Mouse (Mus musculus) hindbrain, embryonic 14.5 days (tissue): ENCODE data around the gene Fbxo42. TPM values are rescaled to one million over a fixed set of nuclear protein-coding genes. Genes with fewer than 3 reads are reported as not detected.

Source experiments
- ATAC-seq: fragments of 200-750 bp; cut with Nextera tagmentation; 2 replicates; pipeline ENCODE4 v1.8.0; 2017; ENCODE audit warnings: moderate number of reproducible peaks, mild to moderate bottlenecking, moderate TSS enrichment, moderate library complexity; ENCODE audit not compliant: low FRiP score
- DNase-seq: peaks from one replicate; pipeline ENCODE4 v3.0.0-alpha.2; 2015; ENCODE audit warnings: low spot score
- H3K27ac ChIP-seq: fragments of 300-500 bp; sonication (generic); 2 replicates; pipeline ENCODE4 v1.5.1; 2014; ENCODE audit warnings: mild to moderate bottlenecking, moderate library complexity
- H3K27me3 ChIP-seq: fragments of 300-500 bp; sonication (generic); 2 replicates; pipeline ENCODE4 v1.6.1; 2014; ENCODE audit warnings: mild to moderate bottlenecking, low read length, mixed read lengths; ENCODE audit not compliant: control insufficient read depth, insufficient read depth
- H3K36me3 ChIP-seq: fragments of 300-500 bp; sonication (generic); replicated peaks from 2 replicates; pipeline ENCODE4 v1.6.1; 2014; ENCODE audit not compliant: control insufficient read depth, insufficient read depth
- H3K4me1 ChIP-seq: fragments of 300-500 bp; sonication (generic); replicated peaks from 2 replicates; pipeline ENCODE4 v1.6.1; 2014; ENCODE audit warnings: antibody characterized with exemption, low read length, mixed read lengths; ENCODE audit not compliant: control insufficient read depth, insufficient read depth
- H3K4me2 ChIP-seq: fragments of 300-500 bp; sonication (generic); replicated peaks from 2 replicates; pipeline ENCODE4 v1.6.1; 2014; ENCODE audit warnings: mild to moderate bottlenecking, moderate library complexity
- H3K4me3 ChIP-seq: fragments of 300-500 bp; sonication (generic); replicated peaks from 2 replicates; pipeline ENCODE4 v1.5.1; 2014; ENCODE audit warnings: mild to moderate bottlenecking, low read length
- H3K9ac ChIP-seq: fragments of 300-500 bp; sonication (generic); 2 replicates; pipeline ENCODE4 v1.6.1; 2014
- H3K9me3 ChIP-seq: fragments of 300-500 bp; sonication (generic); 2 replicates; pipeline ENCODE4 v1.6.1; 2016; ENCODE audit warnings: low read length; ENCODE audit not compliant: control insufficient read depth
- WGBS: fragments of 180-500 bp; shearing (Covaris S2); extraction: QIAGEN DNeasy Blood & Tissue Kit; methylation state at CpG from one replicate; pipeline ENCODE4 v1.1.7; 2014; 5-methylcytosine and 5-hydroxymethylcytosine counted together
- polyA plus RNA-seq: library from polyadenylated mRNA; unstranded; fragments of >200 nt; fragmentation: Nextera tagmentation; extraction: Ambion mirVana; gene quantifications from 2 replicates; pipeline ENCODE4 v1.2.1, GENCODE M21; 2014

Gene Fbxo42
- polyA plus RNA-seq, 1 experiment from 2014 or later: 27.6 TPM

DNA sequence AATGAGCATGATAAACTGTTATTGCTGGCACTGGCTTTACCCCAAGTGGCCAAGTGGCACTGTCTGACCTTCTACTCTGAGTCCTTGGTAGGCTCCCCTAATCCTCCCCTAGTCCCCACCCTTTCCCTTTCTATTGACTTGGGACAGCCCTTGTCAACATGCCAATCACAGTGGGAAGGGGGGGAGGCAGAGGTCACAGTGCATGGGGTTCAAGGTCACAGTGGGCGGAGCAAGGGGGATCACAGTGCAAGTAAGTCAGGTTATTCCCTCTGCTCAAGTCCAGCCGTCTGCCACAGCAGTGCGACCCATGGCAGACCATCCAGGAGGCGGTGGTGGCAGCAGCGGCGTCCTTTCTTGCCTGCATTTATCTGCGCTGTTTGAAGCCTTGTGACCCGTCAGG is 32.3 kb upstream of the Fbxo42 start:
- WGBS: 74% methylated on average over 8 of the region's 8 CpGs
- H3K9ac ChIP-seq: no peak overlapping the region
- H3K4me3 ChIP-seq: no peak overlapping the region
- H3K27me3 ChIP-seq: no peaks in the 10 kb centered on the region
- no peak overlapping the region for H3K27ac ChIP-seq
- no peak overlapping the region for H3K4me2 ChIP-seq
- no peak for DNase-seq
- no peaks in the 10 kb centered on the region; the same call in 1 of the 2 replicates for H3K4me1 ChIP-seq
- ATAC-seq: no peak
- H3K9me3 ChIP-seq: no peaks in the 10 kb centered on the region; the same call in 1 of the 2 replicates
- peaks cover 57% of the 10 kb centered on the region for H3K36me3 ChIP-seq

DNA sequence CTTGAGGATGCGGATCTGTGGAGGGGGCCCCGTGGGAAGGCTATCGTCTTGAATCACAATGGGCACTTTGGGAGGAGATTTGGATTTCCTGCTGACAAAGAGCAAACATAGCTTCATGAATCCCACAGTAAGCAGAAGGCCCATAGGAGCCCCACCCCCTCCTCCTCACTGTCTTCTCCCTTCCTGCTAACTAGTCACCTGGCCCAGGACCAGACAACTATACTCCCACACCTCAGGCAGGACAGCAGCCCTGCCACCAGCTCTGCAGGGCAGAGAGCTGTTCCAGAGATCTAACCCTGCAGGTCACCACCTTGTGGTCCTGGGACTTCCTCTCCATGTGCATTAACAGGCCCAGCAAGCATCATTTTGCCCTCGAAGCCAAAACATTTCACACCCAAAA is 29.0 kb upstream of the Fbxo42 start:
- DNase-seq: no peak
- H3K27ac ChIP-seq: no peak overlapping the region
- 62% methylated on average over 4 of the region's 4 CpGs for WGBS
- no peak overlapping the region for H3K4me2 ChIP-seq
- H3K4me3 ChIP-seq: no peak overlapping the region
- peaks cover 42% of the 10 kb centered on the region for H3K36me3 ChIP-seq
- H3K9me3 ChIP-seq: no peaks in the 10 kb centered on the region
- H3K9ac ChIP-seq: no peak overlapping the region
- no peak for ATAC-seq
- H3K4me1 ChIP-seq: no peaks in the 10 kb centered on the region; the same call in 1 of the 2 replicates
- H3K27me3 ChIP-seq: no peaks in the 10 kb centered on the region

DNA sequence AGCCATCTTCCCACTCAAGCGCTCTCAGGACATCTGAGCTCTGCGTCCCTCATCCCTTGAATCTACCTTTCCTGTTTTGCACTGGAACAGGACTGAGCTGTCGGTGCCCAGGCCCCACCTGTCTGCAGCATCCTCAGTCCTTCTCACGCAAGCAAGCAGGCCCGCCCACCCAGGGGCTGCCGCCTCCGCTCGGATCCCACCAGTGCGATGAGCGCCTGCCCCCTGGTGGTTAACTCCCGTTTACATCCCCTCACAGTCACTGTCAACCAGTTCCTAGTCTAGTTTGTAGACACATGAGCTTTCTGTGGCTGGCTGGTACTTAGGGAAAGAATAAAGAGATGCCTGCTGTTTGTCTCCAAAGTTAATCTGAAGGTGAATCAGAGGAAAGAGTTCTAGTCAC is 27.0 kb upstream of the Fbxo42 start:
- Histone ChIP-seq H3K9ac (no peak overlapping the region), H3K4me1 (no peaks in the 10 kb centered on the region; the same call in 1 of the 2 replicates), H3K27me3 (no peaks in the 10 kb centered on the region), H3K27ac (no peak overlapping the region), H3K4me2 (no peak overlapping the region), H3K9me3 (no peaks in the 10 kb centered on the region), H3K36me3 (peaks cover 28% of the 10 kb centered on the region), H3K4me3 (no peak overlapping the region)
- ATAC-seq (peak; percentile 72; the same call in 1 of the 2 replicates), DNase-seq (peak; percentile 77)
- WGBS: 24% methylated on average over 11 of the region's 11 CpGs

DNA sequence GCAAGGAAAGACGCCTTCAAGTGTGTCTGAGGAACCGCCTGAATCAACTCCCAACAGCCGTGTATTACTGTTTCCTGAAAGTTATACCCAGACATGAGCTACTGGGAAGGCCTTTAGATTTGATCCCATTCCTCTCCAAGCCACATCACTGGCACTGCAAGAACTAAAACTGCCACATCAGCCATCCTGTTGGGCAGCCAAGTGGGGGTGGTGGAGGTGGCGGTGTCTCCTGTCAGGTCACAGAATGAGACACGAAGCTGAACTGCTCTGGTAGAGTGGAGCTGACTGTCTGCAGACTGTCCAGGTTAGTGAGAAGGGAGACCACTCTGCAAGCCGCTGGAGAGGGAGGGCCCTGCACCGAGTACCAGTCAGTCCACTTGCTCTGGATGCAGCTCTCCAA is 25.1 kb upstream of the Fbxo42 start:
- ATAC-seq (no peak), DNase-seq (no peak)
- H3K9me3 ChIP-seq: no peaks in the 10 kb centered on the region
- no peak overlapping the region for H3K4me3 ChIP-seq
- no peak overlapping the region for H3K27ac ChIP-seq
- no peak overlapping the region for H3K4me2 ChIP-seq
- H3K27me3 ChIP-seq: no peaks in the 10 kb centered on the region
- no peak overlapping the region for H3K9ac ChIP-seq
- no peaks in the 10 kb centered on the region; the same call in 1 of the 2 replicates for H3K4me1 ChIP-seq
- WGBS: 89% methylated on average over 7 of the region's 7 CpGs
- peaks cover 9% of the 10 kb centered on the region for H3K36me3 ChIP-seq

DNA sequence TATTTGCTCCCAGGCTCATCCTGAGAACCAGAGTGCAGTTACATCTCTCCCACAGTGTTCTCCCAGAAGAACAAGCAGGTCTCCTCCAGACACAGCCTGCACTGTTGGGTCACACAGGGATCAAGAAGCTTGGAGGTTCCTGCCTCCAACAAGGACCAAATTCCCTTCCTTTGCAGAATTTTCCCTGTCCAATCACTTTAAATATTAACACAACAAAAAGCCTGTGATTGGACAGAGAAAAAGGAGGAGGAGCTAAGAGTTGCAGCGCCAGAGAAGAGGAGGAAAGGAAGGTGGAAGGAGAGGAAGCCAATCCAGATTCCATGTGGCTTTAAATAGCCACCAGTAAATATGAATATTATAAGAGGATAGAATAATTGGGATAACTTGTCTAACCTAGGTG is 24.6 kb upstream of the Fbxo42 start:
- no peak for ATAC-seq
- H3K27me3 ChIP-seq: no peaks in the 10 kb centered on the region
- H3K9me3 ChIP-seq: no peaks in the 10 kb centered on the region
- H3K4me3 ChIP-seq: no peak overlapping the region
- WGBS: 16% methylated on average over 1 of the region's 1 CpGs
- no peak for DNase-seq
- H3K9ac ChIP-seq: no peak overlapping the region
- no peak overlapping the region for H3K27ac ChIP-seq
- H3K4me1 ChIP-seq: no peaks in the 10 kb centered on the region; the same call in 1 of the 2 replicates
- H3K36me3 ChIP-seq: peaks cover 5% of the 10 kb centered on the region
- no peak overlapping the region for H3K4me2 ChIP-seq

DNA sequence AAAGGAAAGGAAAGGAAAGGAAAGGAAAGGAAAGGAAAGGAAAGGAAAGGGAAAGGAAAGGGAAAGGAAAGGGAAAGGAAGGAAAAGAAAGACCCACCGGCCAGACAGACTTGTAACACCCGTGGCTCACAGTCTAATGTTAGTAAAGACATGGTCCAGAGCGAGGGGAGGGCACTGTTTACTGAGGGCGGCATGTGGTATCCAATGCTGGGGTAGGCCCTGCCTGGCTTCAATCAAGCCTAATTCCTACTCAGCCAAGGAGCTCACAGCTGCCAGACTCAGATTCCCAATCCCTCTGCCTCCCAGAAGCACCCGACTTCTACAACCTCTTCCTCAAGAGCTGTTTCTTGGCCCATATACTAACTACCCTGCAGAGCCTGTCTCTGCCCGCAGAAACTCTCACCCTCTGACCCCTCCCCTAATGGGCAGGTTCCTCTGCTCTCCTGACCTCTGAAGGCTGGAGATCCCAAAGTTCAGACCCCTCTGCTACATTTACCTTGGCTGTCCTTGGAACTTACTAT is 18.5 kb upstream of the Fbxo42 start:
- no peak overlapping the region for H3K4me3 ChIP-seq

DNA sequence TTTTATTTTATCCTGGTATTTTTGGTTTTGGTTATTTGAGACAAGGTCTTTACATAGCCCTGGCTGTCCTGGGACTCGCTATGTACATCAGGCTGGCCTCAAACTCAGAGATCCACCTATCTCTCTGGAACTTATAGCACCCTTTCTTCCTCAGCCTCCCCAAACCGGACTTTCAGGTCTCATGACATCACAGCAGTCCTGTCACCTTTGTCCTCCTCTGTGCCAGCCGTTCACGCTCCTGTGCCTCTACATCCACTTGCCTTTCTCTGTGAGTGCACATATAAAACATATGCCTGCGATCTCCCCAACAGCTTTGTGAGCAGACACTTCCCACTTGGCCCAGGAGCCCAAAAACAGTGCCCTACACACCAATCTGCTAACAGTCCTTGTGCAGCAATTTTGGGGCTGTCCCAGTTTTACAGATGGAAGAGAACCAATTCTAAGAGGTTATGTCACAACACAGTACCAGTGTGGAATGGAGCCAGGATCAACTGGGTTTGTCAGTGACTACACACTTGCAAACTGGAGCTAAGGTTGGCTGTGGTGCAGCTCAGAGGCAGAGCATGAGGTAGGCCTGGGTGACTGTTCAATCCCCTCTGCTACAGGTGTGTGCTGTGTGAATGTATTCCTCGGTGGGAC is 16.9 kb upstream of the Fbxo42 start:
- Histone ChIP-seq H3K9ac (no peak overlapping the region), H3K27ac (peak overlapping the region; percentile 54), H3K36me3 (no peaks in the 10 kb centered on the region; the same call in 1 of the 2 replicates), H3K4me1 (peaks cover 37% of the 10 kb centered on the region), H3K4me2 (no peak overlapping the region), H3K9me3 (no peaks in the 10 kb centered on the region), H3K4me3 (no peak overlapping the region), H3K27me3 (no peaks in the 10 kb centered on the region)
- WGBS: 80% methylated on average over 6 of the region's 6 CpGs
- no peak for DNase-seq
- ATAC-seq: no peak

More for the DNA sequence above, 18.5 kb upstream of the Fbxo42 start:
- Histone ChIP-seq H3K9me3 (no peaks in the 10 kb centered on the region), H3K4me2 (no peak overlapping the region), H3K9ac (no peak overlapping the region), H3K36me3 (no peaks in the 10 kb centered on the region; the same call in 1 of the 2 replicates), H3K27me3 (no peaks in the 10 kb centered on the region), H3K27ac (no peak overlapping the region), H3K4me1 (peaks cover 28% of the 10 kb centered on the region)
- DNase-seq (no peak), ATAC-seq (no peak)
- 82% methylated on average over 6 of the region's 6 CpGs for WGBS

DNA sequence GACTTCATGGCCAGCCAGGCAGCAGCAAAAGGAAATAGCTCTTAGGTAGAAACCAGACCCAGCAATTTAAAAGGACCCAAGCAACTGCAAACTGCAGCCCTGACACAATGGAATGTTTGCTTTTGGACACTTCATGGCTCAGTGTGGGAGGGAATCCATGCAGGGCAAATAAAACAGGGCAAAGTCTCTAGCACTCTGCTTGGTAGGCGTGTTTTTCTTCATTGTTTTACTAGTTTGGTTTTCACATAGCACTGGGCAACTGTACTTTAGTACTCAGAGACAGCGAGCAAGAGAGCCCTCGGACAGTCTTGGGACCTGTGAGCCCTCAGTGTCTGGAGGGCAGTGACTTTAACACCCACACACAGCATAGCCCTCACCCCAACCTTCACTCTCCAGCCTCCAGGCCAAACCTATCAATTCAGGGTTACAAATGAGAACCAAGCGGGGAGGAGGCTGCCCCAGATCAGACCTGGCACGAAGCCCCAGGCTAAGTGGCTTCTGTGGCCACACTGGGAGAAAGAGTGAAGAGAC is 16.1 kb upstream of the Fbxo42 start:
- no peaks in the 10 kb centered on the region for H3K36me3 ChIP-seq
- peak overlapping the region; percentile 54 for H3K27ac ChIP-seq
- no peak overlapping the region for H3K4me3 ChIP-seq
- H3K27me3 ChIP-seq: no peaks in the 10 kb centered on the region
- H3K9me3 ChIP-seq: no peaks in the 10 kb centered on the region
- DNase-seq: no peak
- 53% methylated on average over 5 of the region's 5 CpGs for WGBS
- no peak overlapping the region for H3K4me2 ChIP-seq
- peaks cover 43% of the 10 kb centered on the region for H3K4me1 ChIP-seq
- ATAC-seq: 0 out of 2 replicates have a peak, but pooled peaks have one; percentile 9
- peak overlapping the region; percentile 8; the same call in 1 of the 2 replicates for H3K9ac ChIP-seq

DNA sequence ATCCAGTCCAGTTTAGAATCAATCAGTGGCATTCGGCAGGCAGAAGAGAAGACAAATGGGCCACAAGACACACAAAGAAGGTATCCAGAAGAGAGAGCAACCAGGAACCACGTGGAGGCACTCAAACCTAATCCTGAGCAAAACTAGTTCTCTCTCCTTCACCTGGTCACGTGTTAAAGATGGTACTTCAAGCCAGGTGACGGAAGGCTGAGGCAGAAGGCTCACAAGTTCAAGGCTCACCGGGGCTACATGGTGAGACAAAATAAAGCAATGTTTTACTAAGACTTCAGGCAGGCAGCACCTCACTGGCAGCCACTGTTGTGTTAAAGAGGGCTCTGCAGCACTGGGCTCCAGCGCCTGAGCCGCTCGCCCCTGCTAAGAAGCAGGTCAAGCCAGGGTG is 15.5 kb upstream of the Fbxo42 start:
- Histone ChIP-seq H3K4me3 (no peak overlapping the region), H3K4me1 (peaks cover 49% of the 10 kb centered on the region), H3K9me3 (no peaks in the 10 kb centered on the region), H3K4me2 (no peak overlapping the region), H3K27ac (peak overlapping the region; percentile 54), H3K36me3 (no peaks in the 10 kb centered on the region), H3K27me3 (no peaks in the 10 kb centered on the region), H3K9ac (no peak overlapping the region)
- 64% methylated on average over 8 of the region's 8 CpGs for WGBS
- ATAC-seq (no peak), DNase-seq (no peak)
